Mouse (Mus musculus) ES-Bruce4 (cell line): Measurements from ENCODE around the gene Elf1. TPM values are rescaled to one million over a fixed set of nuclear protein-coding genes. Genes with fewer than 3 reads are reported as not detected.

Experiments
- H3K27ac ChIP-seq: 2 replicates; pipeline ENCODE4 v1.5.1; 2012; ENCODE audit warnings: low read length, inconsistent platforms; ENCODE audit not compliant: insufficient read depth
- H3K27me3 ChIP-seq: 2 replicates; pipeline ENCODE4 v1.6.1; 2012; ENCODE audit warnings: mild to moderate bottlenecking, low read length, inconsistent platforms; ENCODE audit not compliant: control insufficient read depth, poor library complexity, insufficient read depth, severe bottlenecking
- H3K36me3 ChIP-seq: 2 replicates; pipeline ENCODE4 v1.6.1; 2012; ENCODE audit warnings: inconsistent platforms, mild to moderate bottlenecking, low read length, moderate library complexity; ENCODE audit not compliant: control insufficient read depth, poor library complexity, insufficient read depth, severe bottlenecking
- H3K4me1 ChIP-seq: one replicate; pipeline ENCODE4 v1.8.1; 2011; ENCODE audit warnings: low read length; ENCODE audit not compliant: control insufficient read depth, insufficient read depth
- H3K4me3 ChIP-seq: 2 replicates; pipeline ENCODE4 v1.5.1; 2011; ENCODE audit warnings: low read depth, mild to moderate bottlenecking, low read length
- H3K9ac ChIP-seq: 2 replicates; pipeline ENCODE4 v1.6.1; 2012; ENCODE audit warnings: low read depth, mild to moderate bottlenecking, inconsistent platforms; ENCODE audit not compliant: poor library complexity, severe bottlenecking
- H3K9me3 ChIP-seq: replicated peaks from 2 replicates; pipeline ENCODE4 v1.6.1; 2012; ENCODE audit warnings: mild to moderate bottlenecking, low read length, inconsistent platforms; ENCODE audit not compliant: control insufficient read depth, poor library complexity, insufficient read depth, severe bottlenecking
- CTCF ChIP-seq: IDR thresholded peaks from one replicate; pipeline ENCODE4 v1.8.1; 2011; ENCODE audit warnings: low read depth, low read length
- EP300 ChIP-seq: IDR thresholded peaks from 2 replicates; pipeline ENCODE4 v1.6.1; 2011; ENCODE audit warnings: low read depth, low read length; ENCODE audit not compliant: insufficient read depth
- POLR2A ChIP-seq: IDR thresholded peaks from one replicate; pipeline ENCODE4 v1.8.1; 2011; ENCODE audit warnings: low read length; ENCODE audit not compliant: insufficient read depth
- polyA plus RNA-seq: library from polyadenylated mRNA; stranded (reverse); fragments of >200 nt; gene quantifications from 2 replicates; pipeline ENCODE4 v1.2.4, GENCODE M21; 2011; ENCODE audit warnings: low read depth; ENCODE audit not compliant: missing spikeins, insufficient read depth, insufficient read length

The Elf1 gene
- polyA plus RNA-seq, 1 experiment, result 20.4 TPM

DNA sequence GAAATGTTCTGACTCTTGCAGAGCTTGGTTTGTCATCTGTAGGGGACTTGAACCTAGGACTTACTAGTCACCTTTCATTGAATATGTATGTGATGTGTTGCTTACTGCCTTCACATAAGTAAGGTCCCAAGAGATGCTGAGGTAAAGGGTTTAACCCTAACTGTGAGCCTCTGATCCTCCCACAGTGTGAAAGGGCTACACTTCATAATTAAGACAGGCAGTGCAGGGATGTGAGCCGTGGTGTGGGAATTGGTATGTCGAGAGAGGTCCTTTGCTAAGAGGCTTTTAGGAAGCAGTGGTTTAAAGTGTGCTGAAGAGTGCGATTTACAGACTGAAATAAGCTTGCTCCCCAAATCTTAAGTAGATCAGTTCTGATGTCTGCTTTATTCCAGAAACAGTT lies 55.8 kb downstream of the Elf1 start:
- no peak overlapping the region for H3K9ac ChIP-seq
- H3K36me3 ChIP-seq, result no peaks in the 10 kb centered on the region; the same call in 1 of the 2 replicates
- TF ChIP-seq POLR2A (no peak), CTCF (no peak), EP300 (no peak)
- H3K9me3 ChIP-seq, result no peaks in the 10 kb centered on the region
- H3K4me3 ChIP-seq, result no peak overlapping the region
- H3K27me3 ChIP-seq, result no peaks in the 10 kb centered on the region
- H3K4me1 ChIP-seq, result no peaks in the 10 kb centered on the region
- H3K27ac ChIP-seq, result no peak overlapping the region

GRCm38 (mm10) chr14:79537463-79537862 lies 56.5 kb downstream of the Elf1 start:
- no peak overlapping the region for H3K9ac ChIP-seq
- H3K4me1 ChIP-seq, result no peaks in the 10 kb centered on the region
- no peaks in the 10 kb centered on the region for H3K27me3 ChIP-seq
- H3K36me3 ChIP-seq, result no peaks in the 10 kb centered on the region; the same call in 1 of the 2 replicates
- no peaks in the 10 kb centered on the region for H3K9me3 ChIP-seq
- H3K27ac ChIP-seq, result no peak overlapping the region
- TF ChIP-seq POLR2A (no peak), CTCF (no peak), EP300 (no peak)
- no peak overlapping the region for H3K4me3 ChIP-seq

DNA sequence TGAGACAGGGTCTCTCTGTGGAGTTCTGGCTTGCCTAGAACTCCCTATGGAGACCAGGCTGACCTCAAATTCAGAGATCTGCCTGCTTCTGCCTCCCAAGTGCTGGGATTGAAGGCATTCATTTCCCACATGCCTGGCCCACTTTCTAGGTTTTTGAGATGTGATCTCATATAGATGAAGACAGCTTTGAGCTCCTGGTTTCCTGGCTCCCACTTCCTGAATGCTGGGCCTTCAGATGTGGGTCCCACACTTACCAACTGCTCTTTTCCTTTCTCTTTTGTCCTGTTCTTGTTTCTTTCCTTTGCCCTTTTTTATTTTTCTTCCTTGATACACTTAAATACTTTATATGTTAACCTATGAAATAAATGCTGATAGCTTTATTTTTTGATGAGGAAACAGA lies 56.9 kb downstream of the Elf1 start:
- no peak for TF ChIP-seq CTCF
- TF ChIP-seq POLR2A, result no peak
- Histone ChIP-seq H3K27me3 (no peaks in the 10 kb centered on the region), H3K4me1 (no peaks in the 10 kb centered on the region), H3K36me3 (no peaks in the 10 kb centered on the region; the same call in 1 of the 2 replicates), H3K27ac (no peak overlapping the region), H3K9me3 (no peaks in the 10 kb centered on the region), H3K9ac (no peak overlapping the region), H3K4me3 (no peak overlapping the region)

DNA sequence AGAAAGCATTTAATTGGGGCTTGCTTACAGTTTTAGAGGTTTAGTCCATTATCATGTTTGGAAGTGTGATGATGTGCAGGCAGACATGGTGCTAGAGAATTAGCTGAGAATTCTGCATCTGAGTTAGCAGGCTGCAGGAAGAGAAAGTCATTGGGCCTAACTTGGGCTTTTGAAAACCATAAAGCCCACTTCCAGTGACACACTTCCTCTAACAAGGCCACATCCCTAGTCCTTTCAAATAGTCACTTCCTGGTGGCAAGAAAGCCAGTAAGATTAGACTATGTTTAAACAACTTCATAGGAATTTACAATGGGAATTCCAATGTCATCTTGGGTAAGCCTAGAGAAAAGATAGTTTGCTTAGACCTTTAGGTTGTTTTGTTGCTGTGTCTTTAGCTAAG lies 60.6 kb downstream of the Elf1 start:
- H3K9ac ChIP-seq, result no peak overlapping the region
- no peak overlapping the region for H3K4me3 ChIP-seq
- H3K36me3 ChIP-seq, result no peaks in the 10 kb centered on the region; the same call in 1 of the 2 replicates
- TF ChIP-seq CTCF, result no peak
- TF ChIP-seq EP300, result no peak
- H3K9me3 ChIP-seq, result no peaks in the 10 kb centered on the region
- H3K27me3 ChIP-seq, result no peaks in the 10 kb centered on the region
- H3K4me1 ChIP-seq, result no peaks in the 10 kb centered on the region
- H3K27ac ChIP-seq, result no peak overlapping the region

GRCm38 (mm10) chr14:79549343-79549742 lies 68.3 kb downstream of the Elf1 start:
- TF ChIP-seq POLR2A, result no peak
- TF ChIP-seq CTCF, result no peak
- no peak for TF ChIP-seq EP300
- no peaks in the 10 kb centered on the region for H3K4me1 ChIP-seq
- H3K9me3 ChIP-seq, result no peaks in the 10 kb centered on the region
- H3K27ac ChIP-seq, result no peak overlapping the region
- no peaks in the 10 kb centered on the region for H3K36me3 ChIP-seq
- H3K27me3 ChIP-seq, result no peaks in the 10 kb centered on the region
- no peak overlapping the region for H3K9ac ChIP-seq
- no peak overlapping the region for H3K4me3 ChIP-seq

DNA sequence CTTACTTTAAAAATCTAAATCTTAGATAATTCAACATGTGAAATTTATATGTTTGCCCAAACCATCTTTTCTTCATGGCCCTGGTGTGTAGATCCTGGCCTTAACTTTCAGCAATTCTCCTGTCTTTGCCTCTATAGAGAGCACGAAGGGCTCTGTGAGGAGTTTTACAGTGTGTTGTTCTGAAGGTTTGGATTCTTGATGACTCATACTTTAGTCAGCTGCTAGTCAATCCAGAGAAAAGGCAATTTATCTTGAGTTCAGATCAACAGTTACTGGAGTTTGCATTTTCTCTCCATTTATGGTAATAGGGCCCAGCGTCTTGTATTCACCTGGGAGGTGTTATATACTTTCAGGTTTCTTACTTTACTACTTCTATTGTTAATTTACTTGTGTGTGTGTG lies 70.9 kb downstream of the Elf1 start:
- Histone ChIP-seq H3K27me3 (no peaks in the 10 kb centered on the region), H3K9ac (no peak overlapping the region), H3K4me3 (no peak overlapping the region), H3K27ac (no peak overlapping the region), H3K9me3 (no peaks in the 10 kb centered on the region), H3K4me1 (no peaks in the 10 kb centered on the region), H3K36me3 (no peaks in the 10 kb centered on the region)
- TF ChIP-seq POLR2A (no peak), CTCF (no peak), EP300 (no peak)
